Comparison of ENCODE assay signal across 14 mouse cellular contexts in genomic region chr5:150346378-150346777, GRCm38 (mm10).
DNase-seq lines count a peak whose midpoint lies in the region; ATAC-seq lines count a peak whose summit lies in the region.
"Had no signal": no experiment of that assay in that cellular context is flagged by ENCODE, and none has a peak within 500 bp of the region (broad histone marks: within the 10 kb centered on the region; RNA-seq: fewer than 3 reads in every experiment).

No protein-coding gene starts in this region.

- WGBS in heart, embryonic 10.5 days: 23% methylated on average over 4 of the region's 4 CpGs

- intact Hi-C loops in heart, postnatal 14 days (cut with DNase I): no loop called here
- intact Hi-C loops in left cerebral cortex, postnatal 14 days (cut with DNase I): no loop called here

- no peak overlapping the region for H3K4me3 ChIP-seq in heart, embryonic 10.5 days
- H3K4me3 ChIP-seq: midbrain, embryonic 15.5 days had no signal

- DNase-seq in heart, adult 11 months: peak; percentile 91
- DNase-seq in heart, postnatal 14 days: no peak
- peak; percentile 19 for DNase-seq in lung, postnatal 36 days
- no peak for DNase-seq in lung, postnatal 10 days
- no peak for DNase-seq in heart, embryonic 10.5 days (ENCODE audit: low spot score)
- DNase-seq in left cerebral cortex, postnatal 14 days (ENCODE audit: low spot score in 2 of 2): peak; percentile 24 to 66
- no peak for DNase-seq in spleen, postnatal 4 days (ENCODE audit: low spot score in 2 of 2)
- DNase-seq: cerebellum, postnatal 10 days; liver, postnatal 0 days; spleen, adult 18-20 months had no signal

- H3K4me1 ChIP-seq in heart, embryonic 10.5 days: peaks cover 12% of the 10 kb centered on the region
- H3K4me1 ChIP-seq: midbrain, embryonic 15.5 days had no signal

- H3K36me3 ChIP-seq in heart, embryonic 10.5 days: peaks cover 44% of the 10 kb centered on the region

- no peaks in the 10 kb centered on the region for H3K27me3 ChIP-seq in heart, embryonic 10.5 days (ENCODE audit: insufficient read depth, poor library complexity, severe bottlenecking)
- H3K27me3 ChIP-seq: CH12.LX; midbrain, embryonic 15.5 days had no signal

- no peak for ATAC-seq in CD4-positive, CD25-positive, alpha-beta regulatory T cell, adult 4 months
- ATAC-seq: liver, postnatal 0 days; midbrain, embryonic 15.5 days had no signal

- H3K27ac ChIP-seq in heart, embryonic 10.5 days: peak overlapping the region; percentile 67; the same call in 1 of the 2 replicates
- H3K27ac ChIP-seq: hindbrain, embryonic 14.5 days; midbrain, embryonic 15.5 days had no signal

- peaks cover 4% of the 10 kb centered on the region; the same call in 1 of the 2 replicates for H3K9me3 ChIP-seq in heart, embryonic 10.5 days
- H3K9me3 ChIP-seq: midbrain, embryonic 15.5 days had no signal

Comparison
In these comparisons a context has a peak if more than half of its experiments do, and no peak if none do; other contexts are left out.
1. DNase-seq: peak in heart, adult 11 months (single experiment), lung, postnatal 36 days (single experiment) and left cerebral cortex, postnatal 14 days (2 of 2); none in heart, postnatal 14 days (0 of 2), lung, postnatal 10 days (single experiment), heart, embryonic 10.5 days (single experiment) and spleen, postnatal 4 days (0 of 2).